Mouse (Mus musculus) liver, embryonic 14.5 days (tissue): ENCODE results near the gene D230025D16Rik.
"Not testable (repeated sequence)": the region's sequence is repeated elsewhere in the genome, so short reads cannot be mapped to it uniquely, and the experiment has no call there.

Experiments used
- CTCF ChIP-seq: IDR thresholded peaks from 2 replicates; pipeline ENCODE4 v1.5.1; 2016; ENCODE audit warnings: antibody characterized with exemption, low read depth, control low read depth
- EP300 ChIP-seq: IDR thresholded peaks from 2 replicates; pipeline ENCODE4 v1.6.1; 2016; ENCODE audit warnings: antibody characterized with exemption, low read depth

GRCm38 (mm10) chr8:105175287-105175686 lies 49.7 kb upstream of the D230025D16Rik start:
- not testable (repeated sequence) for TF ChIP-seq CTCF, EP300
